In the genomic region with DNA sequence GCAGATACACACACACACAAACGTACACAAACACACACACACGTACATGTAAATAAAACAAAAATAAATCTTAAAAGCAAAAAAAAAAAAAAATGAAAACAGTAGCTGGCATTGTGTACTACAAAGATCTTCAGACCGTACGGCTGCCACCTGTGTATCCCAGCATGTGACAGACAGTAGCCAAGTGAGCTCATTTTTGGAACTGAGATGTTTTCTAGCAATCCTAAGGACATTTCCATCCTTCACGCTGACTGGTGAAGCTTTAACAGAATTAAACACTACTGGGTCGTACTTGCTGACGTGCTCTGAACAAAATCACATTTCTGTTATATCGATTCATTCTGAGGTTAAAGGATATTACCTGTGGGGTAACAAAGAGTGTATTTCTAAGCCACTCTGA, we compare ENCODE assay signal across 19 mouse cellular contexts. TPM values are rescaled to one million over a fixed set of nuclear protein-coding genes. Genes with fewer than 3 reads are reported as not detected.
A peak's percentile ranks its signal among the peaks of the same experiment; 100 is the strongest.
DNase-seq lines count a peak whose midpoint lies in the region; ATAC-seq and TF ChIP-seq lines count a peak whose summit lies in the region.
"Had no signal": no experiment of that assay in that cellular context is flagged by ENCODE, and none has a peak within 500 bp of the region (broad histone marks: within the 10 kb centered on the region; RNA-seq: fewer than 3 reads in every experiment).

No protein-coding gene starts in this region.

- TF ChIP-seq CTCF in liver, adult 2 months (IDR thresholded peaks at IDR 0.05; ENCODE audit: low read depth, low read length), result no peak
- TF ChIP-seq CTCF in small intestine, adult 2 months (IDR thresholded peaks at IDR 0.05; ENCODE audit: extremely low read depth, insufficient read length, insufficient replicate concordance, low read depth, low read length), result no peak

- H3K27me3 ChIP-seq in liver, adult 2 months (ENCODE audit: control insufficient read depth, insufficient read depth, low read length), result no peaks in the 10 kb centered on the region
- no peaks in the 10 kb centered on the region for H3K27me3 ChIP-seq in liver, embryonic 11.5 days (replicated peaks; ENCODE audit: control insufficient read depth, insufficient read depth, low read length)
- no peaks in the 10 kb centered on the region for H3K27me3 ChIP-seq in small intestine, adult 2 months (ENCODE audit: control insufficient read depth, insufficient read depth, low read length)
- H3K27me3 ChIP-seq in neural tube, embryonic 15.5 days (replicated peaks), result no peaks in the 10 kb centered on the region
- H3K27me3 ChIP-seq: embryonic facial prominence, embryonic 12.5 days; hindbrain, embryonic 15.5 days; limb, embryonic 15.5 days; neural tube, embryonic 13.5 days had no signal

- H3K36me3 ChIP-seq in liver, adult 2 months (ENCODE audit: control insufficient read depth, insufficient read depth, low read length), result peaks cover 20% of the 10 kb centered on the region
- peaks cover 4% of the 10 kb centered on the region; the same call in 1 of the 2 replicates for H3K36me3 ChIP-seq in liver, embryonic 11.5 days (ENCODE audit: control insufficient read depth, insufficient read depth, low read length)
- H3K36me3 ChIP-seq in small intestine, adult 2 months (ENCODE audit: control insufficient read depth, insufficient read depth, low read length), result peaks cover 22% of the 10 kb centered on the region
- H3K36me3 ChIP-seq in neural tube, embryonic 15.5 days, result peaks cover 12% of the 10 kb centered on the region; the same call in 1 of the 2 replicates
- H3K36me3 ChIP-seq: hindbrain, embryonic 15.5 days had no signal

- peaks cover 42% of the 10 kb centered on the region for H3K4me1 ChIP-seq in liver, adult 2 months (ENCODE audit: control insufficient read depth, insufficient read depth, low read length)
- H3K4me1 ChIP-seq in liver, embryonic 11.5 days (replicated peaks; ENCODE audit: control insufficient read depth, insufficient read depth, low read length), result peaks cover 12% of the 10 kb centered on the region; the same call in 1 of the 2 replicates
- H3K4me1 ChIP-seq in small intestine, adult 2 months (ENCODE audit: control insufficient read depth, insufficient read depth, insufficient read length, low read length), result peaks cover 18% of the 10 kb centered on the region
- peaks cover 17% of the 10 kb centered on the region for H3K4me1 ChIP-seq in neural tube, embryonic 15.5 days

- no peak for ATAC-seq in liver, embryonic 11.5 days (replicated peaks; ENCODE audit: low FRiP score)
- no peak for ATAC-seq in neural tube, embryonic 15.5 days (ENCODE audit: low FRiP score)

- peak overlapping the region; percentile 60 for H3K9ac ChIP-seq in liver, adult 2 months (ENCODE audit: low read depth, low read length)
- no peak overlapping the region for H3K9ac ChIP-seq in liver, embryonic 11.5 days (ENCODE audit: low read depth, low read length)
- no peak overlapping the region for H3K9ac ChIP-seq in neural tube, embryonic 15.5 days (replicated peaks)
- H3K9ac ChIP-seq: embryonic facial prominence, embryonic 12.5 days; hindbrain, embryonic 15.5 days; limb, embryonic 15.5 days; neural tube, embryonic 13.5 days had no signal

- no peaks in the 10 kb centered on the region for H3K9me3 ChIP-seq in liver, embryonic 11.5 days (ENCODE audit: control insufficient read depth, low read length)
- H3K9me3 ChIP-seq in neural tube, embryonic 15.5 days (replicated peaks), result no peaks in the 10 kb centered on the region
- H3K9me3 ChIP-seq: embryonic facial prominence, embryonic 12.5 days; hindbrain, embryonic 15.5 days; limb, embryonic 15.5 days; neural tube, embryonic 13.5 days had no signal

- no peak for TF ChIP-seq POLR2A in liver, adult 2 months (IDR thresholded peaks at IDR 0.05; ENCODE audit: extremely low read depth, insufficient read depth, low read length)
- no peak for TF ChIP-seq POLR2A in small intestine, adult 2 months (IDR thresholded peaks at IDR 0.05; ENCODE audit: low read depth, low read length)

- peak overlapping the region; percentile 31 for H3K4me3 ChIP-seq in liver, adult 2 months (ENCODE audit: insufficient read depth, low read depth, low read length)
- H3K4me3 ChIP-seq in liver, embryonic 11.5 days (ENCODE audit: low read depth, low read length), result no peak overlapping the region
- peak overlapping the region; percentile 32; the same call in 1 of the 2 replicates for H3K4me3 ChIP-seq in small intestine, adult 2 months (ENCODE audit: low read depth, low read length)
- H3K4me3 ChIP-seq in neural tube, embryonic 15.5 days (replicated peaks), result no peak overlapping the region
- H3K4me3 ChIP-seq: embryonic facial prominence, embryonic 12.5 days; hindbrain, embryonic 15.5 days; limb, embryonic 15.5 days; neural tube, embryonic 13.5 days had no signal

- peak; percentile 79 for DNase-seq in liver, adult 2 months (ENCODE audit: extremely low read depth, low read depth, low spot score)
- DNase-seq in liver, result no peak
- peak; percentile 33 to 48 for DNase-seq in cerebellum, postnatal 14 days
- DNase-seq in liver, embryonic 11.5 days (ENCODE audit: low spot score), result no peak
- DNase-seq in heart, adult 8-10 months (ENCODE audit: low spot score), result no peak
- no peak for DNase-seq in frontal cortex, postnatal 25 days (ENCODE audit: low spot score in 2 of 2)
- DNase-seq: adrenal gland, postnatal 36 days; gastrocnemius, postnatal 36 days; heart, postnatal 4 days; left cerebral cortex, postnatal 4 days; lung, postnatal 4 days; midbrain, embryonic 14.5 days; right cerebral cortex, adult 18-20 months had no signal

- H3K4me2 ChIP-seq in liver, embryonic 11.5 days, result 0 out of 2 replicates have a peak overlapping the region, but pooled peaks have one; percentile 17
- H3K4me2 ChIP-seq in neural tube, embryonic 15.5 days, result no peak overlapping the region
- H3K4me2 ChIP-seq: embryonic facial prominence, embryonic 12.5 days; hindbrain, embryonic 15.5 days; limb, embryonic 15.5 days; neural tube, embryonic 13.5 days had no signal

- peak overlapping the region; percentile 99 for H3K27ac ChIP-seq in liver, adult 2 months (replicated peaks; ENCODE audit: insufficient read depth, low read depth, low read length)
- H3K27ac ChIP-seq in liver, embryonic 11.5 days (ENCODE audit: low read depth, low read length), result peak overlapping the region; percentile 43; the same call in 1 of the 2 replicates
- peak overlapping the region; percentile 85 for H3K27ac ChIP-seq in small intestine, adult 2 months (ENCODE audit: insufficient read depth, low read depth, low read length)
- H3K27ac ChIP-seq in neural tube, embryonic 15.5 days (replicated peaks), result no peak overlapping the region
- H3K27ac ChIP-seq: embryonic facial prominence, embryonic 12.5 days; hindbrain, embryonic 15.5 days; limb, embryonic 15.5 days; neural tube, embryonic 13.5 days had no signal

- peaks cover 6% of the 10 kb centered on the region; the same call in 1 of the 2 replicates for H3K79me2 ChIP-seq in liver, adult 2 months (ENCODE audit: control insufficient read depth, insufficient read depth, low read length)

- 51% methylated on average over 8 of the region's 8 CpGs for WGBS in liver, adult 2 months
- WGBS in liver, embryonic 11.5 days, result 93% methylated on average over 8 of the region's 8 CpGs
- WGBS in small intestine, adult 2 months, result 75% methylated on average over 8 of the region's 8 CpGs
- 95% methylated on average over 8 of the region's 8 CpGs for WGBS in neural tube, embryonic 15.5 days

RNA-seq across cellular contexts. Expression of gene Slc25a15, which starts 3.1 kb away (rescaled TPM):
- total RNA-seq in liver, adult 2 months (2014; rRNA removed), result 228 and 265 TPM in 2 replicates
- 107 and 143 TPM in 2 replicates for polyA plus RNA-seq in liver, adult 2 months (2012; rRNA removed)
- polyA plus RNA-seq in liver, embryonic 11.5 days (2014; fragmentation: Nextera tagmentation; extraction: Ambion mirVana), result 36.0 TPM in 2 replicates
- polyA plus RNA-seq in small intestine, adult 2 months (2012; rRNA removed), result 13.3 and 52.2 TPM in 2 replicates
- 7.6 and 11.9 TPM in 2 replicates for polyA plus RNA-seq in neural tube, embryonic 15.5 days (2015; fragmentation: Nextera tagmentation; extraction: Ambion mirVana)
- total RNA-seq in heart, adult 8-10 months (2022), result 10 to 100 TPM; 11.7 to 13.1 (median 12.4) TPM

RNA-seq across cellular contexts. Expression of gene Mrps31, which starts 15.9 kb away (rescaled TPM):
- total RNA-seq in liver, adult 2 months (2014; rRNA removed), result 34.9 and 35.7 TPM in 2 replicates
- polyA plus RNA-seq in liver, adult 2 months (2012; rRNA removed), result 9.4 and 9.5 TPM in 2 replicates
- 44.0 and 46.8 TPM in 2 replicates for polyA plus RNA-seq in liver, embryonic 11.5 days (2014; fragmentation: Nextera tagmentation; extraction: Ambion mirVana)
- 1.4 and 2.5 TPM in 2 replicates for polyA plus RNA-seq in small intestine, adult 2 months (2012; rRNA removed)
- polyA plus RNA-seq in neural tube, embryonic 15.5 days (2015; fragmentation: Nextera tagmentation; extraction: Ambion mirVana), result 36.3 and 36.6 TPM in 2 replicates
- 10 to 100 TPM; 53.1 to 67.7 (median 55.5) TPM for total RNA-seq in heart, adult 8-10 months (2022)

Comparison
In these comparisons a context has a peak if more than half of its experiments do, and no peak if none do; other contexts are left out.
1. DNase-seq: peak in liver, adult 2 months (single experiment) and cerebellum, postnatal 14 days (2 of 2); none in liver (single experiment), liver, embryonic 11.5 days (single experiment), heart, adult 8-10 months (single experiment) and frontal cortex, postnatal 25 days (0 of 2).
2. H3K4me3 ChIP-seq: peak in liver, adult 2 months (single experiment) and small intestine, adult 2 months (single experiment); none in liver, embryonic 11.5 days (single experiment) and neural tube, embryonic 15.5 days (single experiment).